In genomic region chr2:101965515-101965914, GRCm38 (mm10) we compare ENCODE assay signal across 12 mouse cellular contexts.
DNase-seq lines count a peak whose midpoint lies in the region; ATAC-seq and TF ChIP-seq lines count a peak whose summit lies in the region.
"Had no signal": no experiment of that assay in that cellular context is flagged by ENCODE, and none has a peak within 500 bp of the region (broad histone marks: within the 10 kb centered on the region; RNA-seq: fewer than 3 reads in every experiment).

No protein-coding gene starts in this region.

- peaks cover 2% of the 10 kb centered on the region; the same call in 1 of the 2 replicates for H3K4me1 ChIP-seq in lung, adult 2 months (ENCODE audit: control insufficient read depth, insufficient read depth, low read length)
- peaks cover 16% of the 10 kb centered on the region; the same call in 1 of the 2 replicates for H3K4me1 ChIP-seq in intestine, embryonic 14.5 days (replicated peaks; ENCODE audit: control insufficient read depth, insufficient read depth, low read length)
- H3K4me1 ChIP-seq in liver, embryonic 16.5 days (ENCODE audit: control insufficient read depth, low read depth, low read length): no peaks in the 10 kb centered on the region
- H3K4me1 ChIP-seq in stomach, embryonic 15.5 days: 0 out of 2 replicates have a peak, but pooled peaks cover 12% of the 10 kb centered on the region

- intact Hi-C loops in heart, postnatal 14 days (cut with DNase I): no loop called here

- no peak overlapping the region for H3K4me2 ChIP-seq in intestine, embryonic 14.5 days (ENCODE audit: low read length)
- no peak overlapping the region for H3K4me2 ChIP-seq in liver, embryonic 16.5 days (ENCODE audit: low read depth, low read length)
- peak overlapping the region; percentile 2; the same call in 1 of the 2 replicates for H3K4me2 ChIP-seq in stomach, embryonic 15.5 days
- H3K4me2 ChIP-seq: heart, embryonic 15.5 days had no signal

- H3K27me3 ChIP-seq in intestine, embryonic 14.5 days (replicated peaks; ENCODE audit: control insufficient read depth, insufficient read depth, low read length): no peaks in the 10 kb centered on the region
- H3K27me3 ChIP-seq in liver, embryonic 16.5 days (ENCODE audit: control insufficient read depth, insufficient read depth, low read depth, low read length): no peaks in the 10 kb centered on the region
- H3K27me3 ChIP-seq in stomach, embryonic 15.5 days (replicated peaks): no peaks in the 10 kb centered on the region
- H3K27me3 ChIP-seq: heart, embryonic 15.5 days had no signal

- ATAC-seq in intestine, embryonic 14.5 days (replicated peaks; ENCODE audit: low FRiP score, low TSS enrichment, low read depth): no peak
- peak; percentile 81 for ATAC-seq in liver, embryonic 16.5 days (ENCODE audit: low read depth)
- ATAC-seq in stomach, embryonic 15.5 days (ENCODE audit: insufficient read depth, low FRiP score, low read depth): peak; percentile 83

- WGBS in lung, adult 2 months: 61% methylated on average over 5 of the region's 5 CpGs
- 56% methylated on average over 5 of the region's 5 CpGs for WGBS in intestine, embryonic 14.5 days
- 47% methylated on average over 5 of the region's 5 CpGs for WGBS in liver, embryonic 16.5 days (ENCODE audit: insufficient replicate concordance)
- WGBS in stomach, embryonic 15.5 days: 61% methylated on average over 5 of the region's 5 CpGs

- TF ChIP-seq CTCF in lung, adult 2 months (IDR thresholded peaks at IDR 0.05; ENCODE audit: insufficient read depth, low read length): no peak

- no peaks in the 10 kb centered on the region for H3K9me3 ChIP-seq in intestine, embryonic 14.5 days (ENCODE audit: control insufficient read depth, low read length)
- H3K9me3 ChIP-seq in liver, embryonic 16.5 days (replicated peaks; ENCODE audit: control insufficient read depth, low read length): no peaks in the 10 kb centered on the region
- no peaks in the 10 kb centered on the region for H3K9me3 ChIP-seq in stomach, embryonic 15.5 days
- H3K9me3 ChIP-seq: heart, embryonic 15.5 days had no signal

- no peak for TF ChIP-seq POLR2A in lung, adult 2 months (IDR thresholded peaks at IDR 0.05; ENCODE audit: borderline replicate concordance, extremely low read depth, low read depth, low read length)

- no peak overlapping the region for H3K27ac ChIP-seq in intestine, embryonic 14.5 days (ENCODE audit: low read depth)
- H3K27ac ChIP-seq in liver, embryonic 16.5 days (ENCODE audit: low read length): peak overlapping the region; percentile 78
- H3K27ac ChIP-seq in stomach, embryonic 15.5 days: peak overlapping the region; percentile 35; the same call in 1 of the 2 replicates
- H3K27ac ChIP-seq: heart, embryonic 15.5 days had no signal

- H3K4me3 ChIP-seq in lung, adult 2 months (replicated peaks; ENCODE audit: extremely low read depth, low read depth, low read length): no peak overlapping the region
- no peak overlapping the region for H3K4me3 ChIP-seq in intestine, embryonic 14.5 days (ENCODE audit: low read depth, low read length)
- no peak overlapping the region for H3K4me3 ChIP-seq in liver, embryonic 16.5 days (ENCODE audit: low read depth, low read length)
- no peak overlapping the region for H3K4me3 ChIP-seq in stomach, embryonic 15.5 days (replicated peaks)
- H3K4me3 ChIP-seq: heart, embryonic 15.5 days had no signal

- DNase-seq in lung, adult 2 months: peak; percentile 10
- DNase-seq in lung, postnatal 14 days: no peak
- peak; percentile 46 for DNase-seq in intestine, embryonic 14.5 days (ENCODE audit: low spot score)
- no peak for DNase-seq in urinary bladder, postnatal 25 days (ENCODE audit: low spot score)
- DNase-seq in heart, postnatal 14 days: no peak
- DNase-seq in adrenal gland, adult 18-20 months (ENCODE audit: low spot score in 2 of 2): no peak
- DNase-seq: cerebellum, postnatal 14 days; kidney, adult 18-20 months; right cerebral cortex, postnatal 25 days had no signal

- H3K9ac ChIP-seq in intestine, embryonic 14.5 days (ENCODE audit: low read length): no peak overlapping the region
- H3K9ac ChIP-seq in liver, embryonic 16.5 days (ENCODE audit: low read depth, low read length): no peak overlapping the region
- no peak overlapping the region for H3K9ac ChIP-seq in stomach, embryonic 15.5 days
- H3K9ac ChIP-seq: heart, embryonic 15.5 days had no signal

- H3K36me3 ChIP-seq in intestine, embryonic 14.5 days (ENCODE audit: control insufficient read depth, insufficient read depth, low read length): no peaks in the 10 kb centered on the region
- H3K36me3 ChIP-seq in liver, embryonic 16.5 days (ENCODE audit: control insufficient read depth, insufficient read depth): no peaks in the 10 kb centered on the region
- no peaks in the 10 kb centered on the region for H3K36me3 ChIP-seq in stomach, embryonic 15.5 days
- H3K36me3 ChIP-seq: heart, embryonic 15.5 days had no signal

Comparison
In these comparisons a context has a peak if more than half of its experiments do, and no peak if none do; other contexts are left out.
1. DNase-seq: peak in lung, adult 2 months (single experiment) and intestine, embryonic 14.5 days (single experiment); none in lung, postnatal 14 days (single experiment), urinary bladder, postnatal 25 days (single experiment), heart, postnatal 14 days (0 of 2) and adrenal gland, adult 18-20 months (0 of 2).